Mouse (Mus musculus) skeletal muscle tissue, adult 2 months (tissue): Measurements from ENCODE around the gene Olfr1249.
"Not testable (repeated sequence)": the region's sequence is repeated elsewhere in the genome, so short reads cannot be mapped to it uniquely, and the experiment has no call there.

Experiments used
- DNase-seq: peaks from one replicate; pipeline ENCODE4 v3.0.0-alpha.2; 2012; ENCODE audit warnings: low read depth, low spot score

Olfr1249 gene

GRCm38 (mm10) chr2:89634883-89635282 lies at the start of gene Olfr1249:
Olfr1249 (minus strand) TSS chr2:89634983.
- no peak for DNase-seq

- no peak for DNase-seq
Measured at GRCm38 (mm10) chr2:89671836-89672235, 37.1 kb upstream of the Olfr1249 start, which contains the start of gene Olfr1251. Olfr1251 (minus strand) TSS chr2:89671936.

GRCm38 (mm10) chr2:89661367-89661766 lies 26.6 kb upstream of the Olfr1249 start, which contains the start of gene Olfr1250:
Olfr1250 (minus strand) TSS chr2:89661467.
- DNase-seq = no peak

DNA sequence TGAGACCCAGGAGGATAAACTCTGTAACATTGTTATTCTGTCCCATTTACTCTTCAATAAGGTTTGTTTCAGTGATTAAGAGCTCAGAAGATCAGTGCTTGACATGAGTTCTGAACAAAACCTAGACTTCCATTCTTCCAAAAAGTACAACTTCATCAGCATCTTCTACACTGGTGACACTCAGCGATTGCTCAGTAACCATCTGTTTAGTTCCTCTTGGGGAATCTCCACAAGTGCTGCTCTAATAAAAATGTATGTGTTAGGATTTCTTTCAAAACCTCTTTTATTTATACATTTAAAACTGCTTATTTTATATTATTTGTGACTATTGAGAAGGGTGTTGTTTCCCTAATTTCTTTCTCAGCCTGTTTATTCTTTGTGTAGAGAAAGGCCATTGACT lies 16.6 kb downstream of the Olfr1249 start, which contains the start of gene Olfr1248:
TSS of gene Olfr1248 (minus strand) at position 101 of the 400 bp plus-strand sequence.
- not testable (repeated sequence) for DNase-seq

DNA sequence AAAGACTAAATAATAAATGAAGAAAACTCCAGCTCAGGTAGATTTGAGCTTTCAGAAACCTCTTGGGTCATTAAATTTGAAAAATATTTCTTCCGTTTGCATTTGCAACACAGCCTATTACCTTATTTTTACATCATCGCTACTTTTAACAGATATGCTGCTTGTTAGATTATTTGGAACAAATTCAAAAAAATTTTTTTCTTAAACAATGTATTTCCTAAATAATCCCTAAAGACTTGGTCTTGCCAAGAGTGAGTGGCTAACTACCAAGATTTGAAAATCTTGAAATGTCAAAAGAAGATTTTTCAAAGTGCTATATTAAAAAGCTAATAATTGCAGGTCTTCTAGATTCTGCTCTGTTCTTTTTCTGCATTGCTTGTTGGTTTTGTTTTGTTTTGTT lies 20.8 kb downstream of the Olfr1249 start, which contains the start of gene Olfr1247:
TSS of gene Olfr1247 (minus strand) at position 101 of the 400 bp plus-strand sequence.
- no peak for DNase-seq

DNA sequence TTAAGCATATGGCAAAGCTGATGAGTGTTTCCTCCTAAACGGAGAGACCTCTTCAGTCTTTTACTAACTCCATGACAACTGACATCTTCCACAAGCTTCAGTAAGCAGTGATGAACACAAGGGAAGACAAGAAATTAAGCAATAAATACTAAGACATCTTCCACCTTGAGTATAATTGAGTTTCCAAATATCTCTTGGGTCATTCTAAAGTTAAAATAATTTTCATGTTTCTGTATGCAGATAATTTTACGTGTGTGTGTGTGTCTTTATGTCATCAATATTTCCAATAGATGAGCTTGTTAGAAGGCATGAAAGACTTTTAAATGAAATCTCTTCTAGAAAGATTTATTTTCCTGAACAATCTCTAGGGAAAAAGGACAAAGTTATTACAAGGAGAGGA lies 41.7 kb downstream of the Olfr1249 start, which contains the start of gene Olfr1246:
TSS of gene Olfr1246 (minus strand) at position 101 of the 400 bp plus-strand sequence.
- DNase-seq = no peak
